Mouse (Mus musculus): ENCODE results near the gene Mri1. TPM values are rescaled to one million over a fixed set of nuclear protein-coding genes. Genes with fewer than 3 reads are reported as not detected.

Mri1 gene
- polyA plus RNA-seq, 1 experiment from 2014 or later: 73.7 TPM

GRCm38 (mm10) chr8:84211881-84212563 is 45.1 kb downstream of the Mri1 start:
- Histone ChIP-seq H3K9me3 (ENCODE audit: control insufficient read depth, low read depth, low read length) (no peaks in the 10 kb centered on the region), H3K27me3 (ENCODE audit: control insufficient read depth, insufficient read depth, low read length) (no peaks in the 10 kb centered on the region), H3K27ac (ENCODE audit: low read length) (no peak overlapping the region), H3K4me2 (replicated peaks; ENCODE audit: low read depth, low read length) (no peak overlapping the region), H3K9ac (replicated peaks; ENCODE audit: low read depth, low read length) (no peak overlapping the region), H3K36me3 (ENCODE audit: control insufficient read depth, insufficient read depth, low read length) (peaks cover 67% of the 10 kb centered on the region), H3K4me1 (ENCODE audit: control insufficient read depth, insufficient read depth, low read length) (peaks cover 9% of the 10 kb centered on the region; the same call in 1 of the 2 replicates), H3K4me3 (ENCODE audit: low read depth, low read length) (no peak overlapping the region)
- no peak for ATAC-seq (ENCODE audit: insufficient number of reproducible peaks, insufficient read depth, low FRiP score, low read depth)
- 92% methylated on average over 31 of the region's 31 CpGs for WGBS

GRCm38 (mm10) chr8:84211202-84211601 is 45.9 kb downstream of the Mri1 start:
- no peak for ATAC-seq (ENCODE audit: insufficient number of reproducible peaks, insufficient read depth, low FRiP score, low read depth)
- H3K4me3 ChIP-seq (ENCODE audit: low read depth, low read length): no peak overlapping the region
- WGBS: 93% methylated on average over 3 of the region's 3 CpGs

GRCm38 (mm10) chr8:84210167-84210791 is 46.8 kb downstream of the Mri1 start:
- Histone ChIP-seq H3K9me3 (ENCODE audit: control insufficient read depth, low read depth, low read length) (no peaks in the 10 kb centered on the region), H3K36me3 (ENCODE audit: control insufficient read depth, insufficient read depth, low read length) (peaks cover 60% of the 10 kb centered on the region), H3K4me2 (replicated peaks; ENCODE audit: low read depth, low read length) (no peak overlapping the region), H3K4me3 (ENCODE audit: low read depth, low read length) (no peak overlapping the region), H3K9ac (replicated peaks; ENCODE audit: low read depth, low read length) (no peak overlapping the region), H3K4me1 (ENCODE audit: control insufficient read depth, insufficient read depth, low read length) (peaks cover 9% of the 10 kb centered on the region; the same call in 1 of the 2 replicates), H3K27ac (ENCODE audit: low read length) (no peak overlapping the region), H3K27me3 (ENCODE audit: control insufficient read depth, insufficient read depth, low read length) (no peaks in the 10 kb centered on the region)
- ATAC-seq (ENCODE audit: insufficient number of reproducible peaks, insufficient read depth, low FRiP score, low read depth): peak; percentile 67
- 59% methylated on average over 34 of the region's 34 CpGs for WGBS

More at GRCm38 (mm10) chr8:84211202-84211601, 45.9 kb downstream of the Mri1 start:
- Histone ChIP-seq H3K27me3 (ENCODE audit: control insufficient read depth, insufficient read depth, low read length) (no peaks in the 10 kb centered on the region), H3K27ac (ENCODE audit: low read length) (no peak overlapping the region), H3K9me3 (ENCODE audit: control insufficient read depth, low read depth, low read length) (no peaks in the 10 kb centered on the region), H3K4me1 (ENCODE audit: control insufficient read depth, insufficient read depth, low read length) (peaks cover 9% of the 10 kb centered on the region; the same call in 1 of the 2 replicates), H3K9ac (replicated peaks; ENCODE audit: low read depth, low read length) (no peak overlapping the region), H3K4me2 (replicated peaks; ENCODE audit: low read depth, low read length) (no peak overlapping the region), H3K36me3 (ENCODE audit: control insufficient read depth, insufficient read depth, low read length) (peaks cover 63% of the 10 kb centered on the region)

GRCm38 (mm10) chr8:84208381-84209380 is 48.4 kb downstream of the Mri1 start:
- Histone ChIP-seq H3K4me3 (ENCODE audit: low read depth, low read length) (no peak overlapping the region), H3K36me3 (ENCODE audit: control insufficient read depth, insufficient read depth, low read length) (peaks cover 50% of the 10 kb centered on the region), H3K4me1 (ENCODE audit: control insufficient read depth, insufficient read depth, low read length) (peaks cover 14% of the 10 kb centered on the region; the same call in 1 of the 2 replicates), H3K4me2 (replicated peaks; ENCODE audit: low read depth, low read length) (no peak overlapping the region), H3K27ac (ENCODE audit: low read length) (peak overlapping the region; percentile 55), H3K9ac (replicated peaks; ENCODE audit: low read depth, low read length) (no peak overlapping the region), H3K27me3 (ENCODE audit: control insufficient read depth, insufficient read depth, low read length) (no peaks in the 10 kb centered on the region), H3K9me3 (ENCODE audit: control insufficient read depth, low read depth, low read length) (no peaks in the 10 kb centered on the region)
- WGBS: 63% methylated on average over 17 of the region's 17 CpGs
- ATAC-seq (ENCODE audit: insufficient number of reproducible peaks, insufficient read depth, low FRiP score, low read depth): no peak

- 48% methylated on average over 7 of the region's 7 CpGs for WGBS
- no peak overlapping the region; the same call in 1 of the 2 replicates for H3K9ac ChIP-seq (replicated peaks; ENCODE audit: low read depth, low read length)
- H3K27me3 ChIP-seq (ENCODE audit: control insufficient read depth, insufficient read depth, low read length): no peaks in the 10 kb centered on the region
- peaks cover 20% of the 10 kb centered on the region; the same call in 1 of the 2 replicates for H3K4me1 ChIP-seq (ENCODE audit: control insufficient read depth, insufficient read depth, low read length)
- no peak overlapping the region for H3K4me3 ChIP-seq (ENCODE audit: low read depth, low read length)
- H3K36me3 ChIP-seq (ENCODE audit: control insufficient read depth, insufficient read depth, low read length): peaks cover 43% of the 10 kb centered on the region
- ATAC-seq (ENCODE audit: insufficient number of reproducible peaks, insufficient read depth, low FRiP score, low read depth): no peak
- no peaks in the 10 kb centered on the region for H3K9me3 ChIP-seq (ENCODE audit: control insufficient read depth, low read depth, low read length)
- H3K4me2 ChIP-seq (replicated peaks; ENCODE audit: low read depth, low read length): 0 out of 2 replicates have a peak overlapping the region, but pooled peaks have one; percentile 14
- peak overlapping the region; percentile 55 for H3K27ac ChIP-seq (ENCODE audit: low read length)
Measured at GRCm38 (mm10) chr8:84207811-84208210, 49.3 kb downstream of the Mri1 start.

- no peak overlapping the region for H3K27ac ChIP-seq (ENCODE audit: low read length)
- H3K4me1 ChIP-seq (ENCODE audit: control insufficient read depth, insufficient read depth, low read length): peaks cover 31% of the 10 kb centered on the region
- no peaks in the 10 kb centered on the region for H3K9me3 ChIP-seq (ENCODE audit: control insufficient read depth, low read depth, low read length)
- H3K4me3 ChIP-seq (ENCODE audit: low read depth, low read length): no peak overlapping the region
- H3K4me2 ChIP-seq (replicated peaks; ENCODE audit: low read depth, low read length): no peak overlapping the region
- H3K27me3 ChIP-seq (ENCODE audit: control insufficient read depth, insufficient read depth, low read length): no peaks in the 10 kb centered on the region
- no peak for ATAC-seq (ENCODE audit: insufficient number of reproducible peaks, insufficient read depth, low FRiP score, low read depth)
- H3K9ac ChIP-seq (replicated peaks; ENCODE audit: low read depth, low read length): no peak overlapping the region
- H3K36me3 ChIP-seq (ENCODE audit: control insufficient read depth, insufficient read depth, low read length): peaks cover 37% of the 10 kb centered on the region
- 87% methylated on average over 3 of the region's 3 CpGs for WGBS
Measured at GRCm38 (mm10) chr8:84206666-84207065, 50.5 kb downstream of the Mri1 start.

GRCm38 (mm10) chr8:84205073-84205472 is 52.1 kb downstream of the Mri1 start:
- no peak overlapping the region for H3K9ac ChIP-seq (replicated peaks; ENCODE audit: low read depth, low read length)
- peaks cover 27% of the 10 kb centered on the region for H3K36me3 ChIP-seq (ENCODE audit: control insufficient read depth, insufficient read depth, low read length)
- no peaks in the 10 kb centered on the region for H3K9me3 ChIP-seq (ENCODE audit: control insufficient read depth, low read depth, low read length)
- 92% methylated on average over 5 of the region's 5 CpGs for WGBS
- no peaks in the 10 kb centered on the region for H3K27me3 ChIP-seq (ENCODE audit: control insufficient read depth, insufficient read depth, low read length)
- ATAC-seq (ENCODE audit: insufficient number of reproducible peaks, insufficient read depth, low FRiP score, low read depth): no peak
- H3K4me1 ChIP-seq (ENCODE audit: control insufficient read depth, insufficient read depth, low read length): peaks cover 40% of the 10 kb centered on the region
- no peak overlapping the region for H3K4me3 ChIP-seq (ENCODE audit: low read depth, low read length)
- no peak overlapping the region for H3K27ac ChIP-seq (ENCODE audit: low read length)
- H3K4me2 ChIP-seq (replicated peaks; ENCODE audit: low read depth, low read length): no peak overlapping the region
